Mouse (Mus musculus) forebrain, postnatal 0 days (tissue): ENCODE data around the gene Chst8. TPM values are rescaled to one million over a fixed set of nuclear protein-coding genes. Genes with fewer than 3 reads are reported as not detected.

Source experiments
- ATAC-seq: fragments of 200-750 bp; cut with Nextera tagmentation; 2 replicates; pipeline ENCODE4 v1.8.0; 2017; ENCODE audit warnings: mild to moderate bottlenecking, moderate library complexity
- DNase-seq: peaks from one replicate; pipeline ENCODE4 v3.0.0-alpha.2; 2015
- H3K27ac ChIP-seq: fragments of 300-500 bp; sonication (generic); 2 replicates; pipeline ENCODE4 v1.5.1; 2014; ENCODE audit warnings: low read depth, mild to moderate bottlenecking, antibody characterized with exemption, low read length, moderate library complexity, mixed read lengths
- H3K27me3 ChIP-seq: fragments of 300-500 bp; sonication (generic); 2 replicates; pipeline ENCODE4 v1.6.1; 2014; ENCODE audit warnings: mild to moderate bottlenecking, low read length, mixed read lengths; ENCODE audit not compliant: insufficient read depth
- H3K36me3 ChIP-seq: fragments of 300-500 bp; sonication (generic); 2 replicates; pipeline ENCODE4 v1.6.1; 2014; ENCODE audit warnings: mild to moderate bottlenecking, moderate library complexity; ENCODE audit not compliant: insufficient read depth
- H3K4me1 ChIP-seq: fragments of 300-500 bp; sonication (generic); 2 replicates; pipeline ENCODE4 v1.6.1; 2014; ENCODE audit warnings: antibody characterized with exemption; ENCODE audit not compliant: insufficient read depth
- H3K4me2 ChIP-seq: fragments of 300-500 bp; sonication (generic); 2 replicates; pipeline ENCODE4 v1.6.1; 2014; ENCODE audit warnings: low read depth, mild to moderate bottlenecking, moderate library complexity
- H3K4me3 ChIP-seq: fragments of 300-500 bp; sonication (generic); 2 replicates; pipeline ENCODE4 v1.5.1; 2014; ENCODE audit warnings: low read depth, low read length, mixed read lengths
- H3K9ac ChIP-seq: fragments of 300-500 bp; sonication (generic); 2 replicates; pipeline ENCODE4 v1.6.1; 2014; ENCODE audit warnings: mild to moderate bottlenecking
- H3K9me3 ChIP-seq: fragments of 300-500 bp; sonication (generic); 2 replicates; pipeline ENCODE4 v1.6.1; 2016; ENCODE audit warnings: low read length
- CTCF ChIP-seq: sonication (generic); IDR thresholded peaks from 2 replicates; pipeline ENCODE4 v1.5.1; 2016; ENCODE audit warnings: antibody characterized with exemption, control low read depth, low read depth
- WGBS: fragments of 180-500 bp; shearing (Covaris S2); extraction: QIAGEN DNeasy Blood & Tissue Kit; methylation state at CpG from one replicate; pipeline ENCODE4 v1.1.7; 2014; 5-methylcytosine and 5-hydroxymethylcytosine counted together
- polyA plus RNA-seq: library from polyadenylated mRNA; unstranded; fragments of >200 nt; fragmentation: Nextera tagmentation; extraction: Ambion mirVana; gene quantifications from 2 replicates; pipeline ENCODE4 v1.2.1, GENCODE M21; 2015
- total RNA-seq: library from RNA; depleted of rRNA; stranded (reverse); fragments of >200 nt; gene quantifications from 2 replicates; pipeline ENCODE4 v1.2.3, GENCODE M21; 2014; rRNA removed

The Chst8 gene
- total RNA-seq (17.6 and 22.2 TPM in 2 replicates), polyA plus RNA-seq (10.8 and 14.2 TPM in 2 replicates)

DNA sequence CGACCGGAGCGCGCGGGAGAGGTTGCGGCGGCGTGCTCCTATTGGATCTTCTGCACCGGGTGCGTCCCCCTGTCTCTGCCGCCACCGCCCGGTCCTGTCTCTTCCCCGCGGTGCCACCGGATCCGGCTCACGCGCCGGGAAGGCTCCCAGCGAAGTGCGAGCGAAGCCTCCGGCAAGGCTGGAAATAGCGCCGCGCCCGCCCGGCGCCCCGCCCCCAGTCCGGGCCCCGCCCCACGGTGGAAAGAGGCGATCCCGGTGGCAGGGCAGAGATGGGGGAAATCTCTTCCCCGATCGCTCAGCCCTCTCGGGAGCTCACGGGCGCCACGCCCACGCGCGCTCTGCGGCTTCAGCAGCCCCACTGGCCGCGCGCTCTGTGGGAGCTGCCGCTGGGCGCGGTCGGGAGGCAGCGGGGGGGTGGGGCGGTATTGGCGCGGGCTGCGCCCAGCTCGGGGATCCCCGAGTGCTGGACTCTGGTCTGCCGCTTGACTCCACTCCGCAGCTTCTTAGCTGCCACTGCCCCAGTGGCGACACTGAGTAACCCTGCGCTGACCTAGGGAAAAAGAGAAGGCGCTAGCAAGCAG is at the start of gene Chst8:
Chst8 (minus strand) TSS at position 181 of the 581 bp plus-strand sequence.
- DNase-seq (peak; percentile 73), ATAC-seq (peak; percentile 75)
- Histone ChIP-seq H3K27me3 (peaks cover 21% of the 10 kb centered on the region), H3K4me3 (peak within 1 kb of the TSS; percentile 59), H3K36me3 (no peaks in the 10 kb centered on the region), H3K4me1 (no peaks in the 10 kb centered on the region), H3K9ac (peak within 1 kb of the TSS; percentile 50), H3K9me3 (no peaks in the 10 kb centered on the region), H3K4me2 (peak within 1 kb of the TSS; percentile 83), H3K27ac (no peak within 1 kb of the TSS)
- TF ChIP-seq CTCF, result peak; percentile 22; the same call in 1 of the 2 replicates
- under 1% methylated on average over 63 of the region's 65 CpGs for WGBS

DNA sequence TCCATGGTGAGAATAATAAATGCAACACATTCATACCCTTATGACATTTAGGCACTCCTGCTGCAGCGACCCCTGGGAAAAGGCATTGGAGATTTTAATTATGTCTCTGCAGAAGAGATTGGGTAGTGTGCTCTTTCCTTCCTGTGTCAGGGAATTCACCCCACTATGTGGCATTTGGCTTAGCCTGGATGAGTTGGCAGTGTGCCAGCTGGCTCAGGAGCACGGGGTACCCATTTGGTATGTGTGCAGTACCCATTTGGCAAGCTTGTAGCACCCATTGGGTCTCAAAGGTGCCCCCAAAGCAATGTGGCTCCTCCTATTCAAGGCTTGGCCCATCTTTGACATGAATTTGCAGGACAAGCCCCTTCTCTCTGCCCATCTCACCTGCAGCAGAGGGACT is 45.8 kb upstream of the Chst8 start:
- no peak overlapping the region for H3K27ac ChIP-seq
- WGBS, result 46% methylated on average over 2 of the region's 2 CpGs

DNA sequence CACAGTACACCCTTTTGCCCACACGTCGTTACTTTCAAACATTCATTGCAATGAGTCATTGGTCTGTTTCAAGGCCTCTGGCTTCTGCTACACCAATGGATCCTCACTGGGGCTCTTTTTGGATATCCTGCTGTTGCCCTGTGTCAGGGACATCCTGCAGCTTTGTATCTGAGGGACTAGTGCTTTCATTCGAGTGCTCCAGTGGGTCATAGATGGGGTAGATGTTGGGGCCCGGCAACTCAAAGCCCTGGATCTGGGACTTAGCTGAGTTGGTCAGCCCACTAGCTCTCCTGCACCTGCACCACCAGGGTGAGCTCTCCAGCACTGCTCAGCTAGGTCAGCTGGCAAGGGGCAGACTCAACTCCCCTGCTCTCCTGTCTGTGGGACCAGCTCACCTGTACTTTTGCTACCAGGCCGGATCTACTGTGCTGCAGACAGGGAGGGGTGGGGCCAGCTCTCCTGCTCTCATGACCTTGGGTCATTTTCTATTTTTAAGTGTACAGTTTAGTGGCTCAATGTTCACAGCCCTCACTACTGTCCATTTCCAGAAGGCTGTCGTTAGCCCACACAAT is 42.4 kb upstream of the Chst8 start:
- TF ChIP-seq CTCF, result no peak
- Histone ChIP-seq H3K9me3 (no peaks in the 10 kb centered on the region), H3K4me1 (no peaks in the 10 kb centered on the region), H3K27me3 (no peaks in the 10 kb centered on the region), H3K9ac (no peak overlapping the region), H3K36me3 (no peaks in the 10 kb centered on the region), H3K4me3 (no peak overlapping the region), H3K27ac (no peak overlapping the region), H3K4me2 (no peak overlapping the region)
- no peak for ATAC-seq
- WGBS, result 86% methylated on average over 6 of the region's 6 CpGs
- DNase-seq, result no peak

More for the DNA sequence above, 45.8 kb upstream of the Chst8 start:
- Histone ChIP-seq H3K36me3 (no peaks in the 10 kb centered on the region), H3K4me2 (no peak overlapping the region), H3K4me3 (no peak overlapping the region), H3K4me1 (no peaks in the 10 kb centered on the region), H3K9me3 (no peaks in the 10 kb centered on the region), H3K9ac (no peak overlapping the region), H3K27me3 (no peaks in the 10 kb centered on the region)
- DNase-seq (no peak), ATAC-seq (no peak)
- no peak for TF ChIP-seq CTCF

DNA sequence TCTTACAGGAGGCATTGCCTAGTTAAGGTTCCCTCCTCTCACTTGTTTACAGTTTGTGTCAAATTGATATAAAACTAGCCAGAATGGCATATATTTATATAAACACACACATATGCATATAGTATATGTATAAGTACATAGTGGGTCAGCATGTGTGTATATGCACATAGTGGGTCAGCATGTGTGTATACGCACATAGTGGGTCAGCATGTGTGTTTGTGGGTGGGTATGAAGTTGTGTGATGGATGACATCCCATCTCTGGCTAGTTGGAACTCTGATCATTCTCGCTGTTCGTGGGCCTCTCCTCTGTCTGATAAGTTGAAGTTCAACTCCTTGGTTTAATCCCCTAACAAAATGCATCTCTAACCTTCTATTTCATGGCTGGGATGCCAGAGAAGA is 40.9 kb upstream of the Chst8 start:
- no peaks in the 10 kb centered on the region for H3K36me3 ChIP-seq
- DNase-seq (no peak), ATAC-seq (no peak)
- WGBS, result 93% methylated on average over 3 of the region's 3 CpGs
- H3K9ac ChIP-seq, result no peak overlapping the region
- no peaks in the 10 kb centered on the region for H3K27me3 ChIP-seq
- no peak overlapping the region for H3K27ac ChIP-seq
- H3K9me3 ChIP-seq, result no peaks in the 10 kb centered on the region
- no peaks in the 10 kb centered on the region for H3K4me1 ChIP-seq
- H3K4me2 ChIP-seq, result no peak overlapping the region
- H3K4me3 ChIP-seq, result no peak overlapping the region
- no peak for TF ChIP-seq CTCF

DNA sequence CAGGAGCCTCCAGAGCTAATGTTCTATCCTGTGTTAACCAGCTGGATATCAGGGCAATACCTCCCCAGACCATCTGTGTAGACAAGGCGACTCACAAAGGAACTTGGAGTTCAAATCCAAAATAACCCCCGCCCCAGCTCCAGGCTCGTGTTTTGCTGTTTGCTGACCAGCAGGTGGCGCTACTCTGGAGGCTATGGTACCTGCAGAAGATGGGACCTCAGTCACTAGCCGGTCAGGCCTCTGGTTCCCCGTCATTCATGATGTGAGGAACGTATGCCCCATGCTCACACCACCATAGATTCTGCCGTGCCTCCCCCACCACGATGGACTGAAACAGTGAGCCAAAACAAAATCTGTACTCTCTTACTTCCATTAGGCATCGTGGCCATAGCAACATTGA is 37.1 kb upstream of the Chst8 start:
- DNase-seq (no peak), ATAC-seq (no peak)
- no peak for TF ChIP-seq CTCF
- no peaks in the 10 kb centered on the region for H3K27me3 ChIP-seq
- no peak overlapping the region for H3K4me2 ChIP-seq
- H3K4me1 ChIP-seq, result no peaks in the 10 kb centered on the region
- H3K4me3 ChIP-seq, result no peak overlapping the region
- H3K36me3 ChIP-seq, result no peaks in the 10 kb centered on the region
- WGBS, result 45% methylated on average over 10 of the region's 10 CpGs
- H3K9me3 ChIP-seq, result no peaks in the 10 kb centered on the region
- H3K27ac ChIP-seq, result no peak overlapping the region
- no peak overlapping the region for H3K9ac ChIP-seq

DNA sequence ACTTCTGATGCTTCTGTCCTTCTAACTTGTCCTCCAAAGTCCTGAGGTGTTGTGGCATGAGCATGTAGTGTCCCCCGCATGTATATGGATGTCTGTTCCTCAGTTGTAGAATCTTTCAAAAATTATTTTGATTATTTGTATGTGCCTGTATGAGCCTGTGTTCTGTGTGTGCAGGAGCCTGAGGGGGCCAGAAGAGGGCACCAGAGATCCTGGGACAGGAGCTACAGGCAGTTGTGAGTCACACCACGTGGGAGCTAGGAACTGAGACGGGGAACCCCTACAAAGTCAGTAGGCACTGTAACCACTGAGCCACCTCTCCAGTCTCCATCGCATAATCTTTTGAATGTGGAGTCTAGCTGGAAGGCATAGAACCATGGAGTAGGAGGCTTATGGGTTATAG is 36.3 kb upstream of the Chst8 start:
- Histone ChIP-seq H3K27me3 (no peaks in the 10 kb centered on the region), H3K9ac (no peak overlapping the region), H3K27ac (no peak overlapping the region), H3K4me3 (no peak overlapping the region), H3K4me2 (no peak overlapping the region), H3K9me3 (no peaks in the 10 kb centered on the region), H3K36me3 (no peaks in the 10 kb centered on the region), H3K4me1 (no peaks in the 10 kb centered on the region)
- 97% methylated on average over 4 of the region's 4 CpGs for WGBS
- ATAC-seq (no peak), DNase-seq (no peak)
- no peak for TF ChIP-seq CTCF

DNA sequence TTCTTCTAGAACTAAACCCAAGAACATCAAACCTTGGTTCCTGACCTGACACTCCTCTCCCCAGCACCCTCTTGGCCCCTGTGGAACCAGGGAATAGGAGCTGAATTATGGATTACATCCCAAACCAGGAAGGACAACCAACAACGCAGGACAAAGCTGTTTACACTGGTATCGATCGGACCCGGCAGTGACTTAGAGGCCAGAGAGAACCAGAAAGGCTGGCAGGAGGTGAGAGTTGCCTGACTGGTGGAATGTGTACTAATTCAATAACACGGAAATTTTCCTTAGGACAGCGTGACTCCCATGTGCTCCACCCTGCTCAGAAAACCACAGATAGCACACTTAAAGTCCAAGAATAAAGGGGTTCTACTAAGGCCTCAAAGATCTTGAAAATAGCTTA is 35.4 kb upstream of the Chst8 start:
- Histone ChIP-seq H3K9me3 (no peaks in the 10 kb centered on the region), H3K4me2 (no peak overlapping the region), H3K4me1 (no peaks in the 10 kb centered on the region), H3K9ac (no peak overlapping the region), H3K27ac (no peak overlapping the region), H3K36me3 (no peaks in the 10 kb centered on the region), H3K27me3 (no peaks in the 10 kb centered on the region), H3K4me3 (no peak overlapping the region)
- no peak for DNase-seq
- no peak for TF ChIP-seq CTCF
- ATAC-seq, result no peak
- 79% methylated on average over 6 of the region's 6 CpGs for WGBS
